Mouse (Mus musculus) cortical plate, adult 2 months (tissue): Measurements from ENCODE around the gene Alpk1.

Source experiments
- CTCF ChIP-seq: fragments of 200-500 bp; IDR thresholded peaks from 2 replicates; pipeline ENCODE4 v1.5.1; 2011; ENCODE audit warnings: mild to moderate bottlenecking, control low read depth, low read length; ENCODE audit not compliant: insufficient read depth; ENCODE audit errors: extremely low read depth
- POLR2A ChIP-seq: fragments of 200-500 bp; IDR thresholded peaks from 2 replicates; pipeline ENCODE4 v1.6.1; 2011; ENCODE audit warnings: mild to moderate bottlenecking, low read length, control low read depth; ENCODE audit not compliant: insufficient read depth; ENCODE audit errors: extremely low read depth

DNA sequence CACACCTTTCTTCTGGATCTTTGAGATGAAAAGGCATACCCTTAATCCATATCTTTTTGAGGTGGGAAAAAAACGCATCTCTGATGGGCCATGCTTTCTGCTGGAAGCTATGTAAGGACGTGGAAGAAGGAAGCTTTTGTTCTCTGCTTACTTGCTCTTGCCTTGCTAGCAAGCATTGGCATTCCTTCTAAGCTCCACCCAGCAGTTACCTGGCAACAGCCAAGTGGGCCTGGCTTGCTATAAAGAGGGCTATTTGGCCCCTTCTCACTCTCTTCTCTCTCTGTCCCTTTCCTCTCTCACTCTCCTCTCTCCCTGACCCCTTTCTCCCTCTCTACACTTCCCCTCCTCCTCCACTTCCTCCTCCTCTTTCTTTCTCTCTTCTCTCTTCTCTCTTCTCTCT lies 63.6 kb downstream of the Alpk1 start:
- TF ChIP-seq CTCF (no peak), POLR2A (no peak)
